Mouse (Mus musculus) large intestine, adult 2 months (tissue): ENCODE measurements around the gene Gm21822. TPM values are rescaled to one million over a fixed set of nuclear protein-coding genes. Genes with fewer than 3 reads are reported as not detected.
"Not testable (repeated sequence)": the region's sequence is repeated elsewhere in the genome, so short reads cannot be mapped to it uniquely, and the experiment has no call there.

Experiments
- DNase-seq: peaks from one replicate; pipeline ENCODE4 v3.0.0-alpha.2; 2012; ENCODE audit warnings: low read depth, low spot score
- WGBS: fragments of 180-500 bp; shearing (Covaris S2); methylation state at CpG from one replicate; pipeline ENCODE4 v1.1.7; 2018; 5-methylcytosine and 5-hydroxymethylcytosine counted together
- polyA plus RNA-seq: library from polyadenylated mRNA; depleted of rRNA; stranded (reverse); fragments of >200 nt; gene quantifications from 2 replicates; pipeline ENCODE4 v1.2.3, GENCODE M21; 2012; rRNA removed

The Gm21822 gene
- not detected in 2 replicates for polyA plus RNA-seq

DNA sequence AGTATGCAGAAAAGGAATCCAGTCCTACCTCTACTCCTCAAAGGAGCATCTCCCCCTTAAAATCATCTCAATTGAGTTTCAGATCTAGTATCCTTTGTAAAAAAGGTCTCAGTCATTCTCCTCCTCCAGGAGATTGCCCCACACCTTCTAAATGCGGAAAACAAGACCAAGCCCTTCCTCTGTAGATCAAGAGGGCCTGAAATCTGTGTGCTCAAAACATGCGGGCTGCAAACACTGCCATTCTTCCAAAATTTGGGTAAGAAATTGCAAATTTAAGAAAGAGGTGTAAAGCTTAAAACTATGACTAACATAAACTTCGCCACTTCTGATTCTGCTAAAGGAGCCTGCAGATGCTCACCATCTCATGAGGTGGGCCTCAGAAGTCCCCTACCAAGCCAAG is at the start of gene Gm21822:
Gene Gm21822 (plus strand): TSS at position 301 of the 400 bp plus-strand sequence.
- not testable (repeated sequence) for DNase-seq
- no CpG with 5 or more reads among the region's 3 CpGs for WGBS
